Mouse (Mus musculus) embryo, embryonic 10.5 days (tissue): ENCODE measurements around the gene Dnajc24.
A peak's percentile ranks its signal among the peaks of the same experiment; 100 is the strongest.

Source experiments
- DNase-seq: peaks from one replicate; pipeline ENCODE4 v3.0.0-alpha.2; 2015; ENCODE audit warnings: low spot score

Gene Dnajc24

DNA sequence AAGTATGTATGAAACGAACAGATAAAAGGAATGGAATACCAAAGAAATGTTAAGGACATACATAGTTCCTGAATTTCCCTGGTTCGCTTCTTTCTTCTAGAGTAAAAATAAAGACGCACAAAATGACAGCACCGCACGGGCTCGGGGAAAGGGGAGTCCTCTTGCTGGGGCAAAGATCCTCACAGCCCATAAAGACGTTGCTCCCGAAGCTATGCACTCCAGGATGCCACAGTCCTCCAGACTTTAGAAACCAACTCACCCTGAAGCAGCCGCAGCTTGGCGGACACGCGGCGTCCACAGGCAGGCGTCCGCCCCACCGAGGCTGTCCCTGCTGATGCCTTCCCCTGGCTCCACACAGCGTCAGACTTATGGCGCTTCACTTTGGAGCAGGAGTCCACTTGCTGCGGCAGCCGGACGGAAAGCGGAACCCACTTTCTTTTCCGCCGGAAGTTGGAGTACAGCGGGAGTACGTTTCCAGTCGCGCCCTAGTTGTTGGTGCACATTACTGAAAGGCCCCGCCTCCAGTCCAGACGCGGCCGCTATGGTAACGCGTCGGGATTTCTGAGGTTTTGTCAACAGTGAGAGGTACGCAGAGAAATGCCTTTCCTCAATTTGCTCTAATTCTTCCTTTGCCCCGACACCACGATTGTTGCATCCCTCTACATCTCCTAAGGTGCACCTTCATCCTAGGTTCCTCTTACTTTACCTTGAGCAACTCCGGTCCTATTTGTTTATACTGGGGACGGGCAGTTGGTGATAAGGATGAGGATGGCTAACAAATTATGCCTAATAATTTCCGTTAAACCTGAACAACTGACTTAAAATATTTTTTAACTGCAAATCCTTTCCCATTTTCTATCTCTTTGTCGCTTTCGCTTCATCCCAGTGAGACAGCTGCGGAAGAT, at the start of gene Dnajc24:
Gene Dnajc24 (minus strand): TSS at position 715 of the 905 bp plus-strand sequence.
- DNase-seq = peak; percentile 96

DNA sequence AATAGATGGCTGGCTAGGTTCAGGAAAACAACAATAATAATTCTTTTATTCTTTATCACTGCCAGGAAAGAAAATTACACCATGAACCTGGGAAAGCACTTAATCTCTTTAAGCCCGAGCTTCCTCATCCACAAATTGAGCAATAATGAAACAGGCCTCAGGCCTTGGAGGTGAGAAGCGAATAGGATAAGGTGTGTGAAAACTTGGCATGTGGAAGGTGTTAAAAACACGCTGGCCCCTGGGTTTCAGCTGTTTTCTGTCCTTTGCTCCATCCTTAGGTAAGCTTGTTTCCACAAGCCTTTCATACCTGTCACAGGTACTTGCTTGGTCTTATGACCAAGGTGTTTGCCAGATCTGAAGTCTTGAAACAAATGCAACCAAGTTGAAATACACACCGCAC, 43.3 kb upstream of the Dnajc24 start:
- no peak for DNase-seq

GRCm38 (mm10) chr2:106042495-106042894, 39.1 kb upstream of the Dnajc24 start:
- peak; percentile 25 for DNase-seq

GRCm38 (mm10) chr2:106041961-106042360, 38.6 kb upstream of the Dnajc24 start:
- no peak for DNase-seq

DNA sequence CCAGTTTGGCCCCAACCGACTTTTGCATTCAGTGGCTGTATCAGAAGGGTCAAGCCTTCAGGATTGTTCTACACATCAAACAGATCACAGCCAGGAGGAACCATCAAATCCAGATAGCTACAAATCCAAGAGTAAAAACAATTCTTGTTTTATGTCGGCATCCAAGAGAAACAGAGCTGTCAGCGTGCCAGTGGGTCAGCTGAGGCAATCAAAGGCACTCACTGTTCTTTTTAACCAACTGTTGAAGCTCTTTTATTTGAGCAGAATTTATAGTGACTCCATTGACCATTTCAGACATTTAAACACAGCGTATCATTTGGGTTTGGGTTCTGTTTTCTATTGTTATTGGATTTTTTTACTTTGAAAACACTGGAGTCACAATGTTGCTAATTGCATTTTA, 34.9 kb upstream of the Dnajc24 start:
- peak; percentile 32 for DNase-seq

DNA sequence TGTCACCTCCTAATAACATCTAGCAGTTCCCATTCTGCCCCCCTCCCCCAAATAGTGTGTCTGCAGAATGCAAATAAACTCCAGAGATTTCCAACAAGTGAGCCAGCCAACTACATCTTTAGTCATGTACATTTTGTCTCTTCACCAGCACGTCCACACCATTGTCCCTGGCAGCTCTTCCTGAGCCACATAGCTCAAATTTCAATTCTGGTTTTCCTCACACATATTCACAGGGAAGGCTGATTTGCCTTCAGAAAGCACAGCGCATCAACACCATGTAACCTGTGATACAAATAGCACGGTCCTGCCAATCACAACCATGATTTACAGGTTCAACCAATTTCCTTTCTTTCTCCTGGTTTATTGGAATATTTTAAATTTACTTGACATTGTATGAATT, 21.5 kb upstream of the Dnajc24 start:
- DNase-seq = no peak

DNA sequence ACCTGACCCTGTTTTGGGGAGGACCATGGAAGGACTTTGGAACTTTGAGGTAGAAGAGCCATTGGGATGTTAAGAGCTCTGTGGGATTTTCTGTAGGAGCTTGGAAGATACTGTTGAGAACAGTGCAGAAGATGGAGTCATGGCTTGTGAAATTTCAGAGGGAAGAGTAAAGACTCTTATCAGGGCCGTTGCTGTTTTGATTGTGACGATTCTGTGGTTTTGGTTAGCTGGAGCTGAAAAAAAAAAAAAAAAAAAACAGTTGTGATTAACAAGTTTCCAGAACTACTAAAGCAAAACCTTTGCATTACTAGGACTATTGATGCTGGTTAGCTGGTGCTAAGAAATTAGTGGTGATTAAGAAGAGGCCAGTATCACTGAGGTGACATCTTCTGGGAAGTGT, 5.1 kb upstream of the Dnajc24 start:
- DNase-seq = no peak

DNA sequence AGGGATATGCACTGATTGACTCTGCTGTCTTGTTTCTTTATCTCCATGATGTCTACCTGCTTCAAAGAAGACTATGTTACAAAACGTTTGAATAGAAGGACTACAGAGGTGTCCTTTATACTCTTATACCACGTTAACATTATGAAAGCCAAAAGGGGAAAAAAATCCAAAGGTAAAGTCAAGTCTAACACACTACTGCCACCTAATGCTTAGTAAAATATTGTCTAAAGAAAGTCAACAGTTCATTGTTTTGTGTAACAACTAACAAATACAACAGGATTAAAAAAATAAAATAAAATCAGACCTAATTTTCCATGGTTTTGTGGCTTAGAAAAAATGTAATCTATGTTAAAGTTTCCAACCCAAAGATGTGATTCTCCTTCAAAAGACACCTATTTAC, 15.3 kb downstream of the Dnajc24 start:
- no peak for DNase-seq

GRCm38 (mm10) chr2:105987131-105987530, 16.2 kb downstream of the Dnajc24 start:
- peak; percentile 55 for DNase-seq

- no peak for DNase-seq
Observed at GRCm38 (mm10) chr2:105985206-105985605, 18.1 kb downstream of the Dnajc24 start.

GRCm38 (mm10) chr2:105978065-105978464, 25.3 kb downstream of the Dnajc24 start:
- DNase-seq = no peak

- DNase-seq = peak; percentile 53
Observed at GRCm38 (mm10) chr2:105973941-105974340, 29.4 kb downstream of the Dnajc24 start.

- no peak for DNase-seq
Observed at GRCm38 (mm10) chr2:105963447-105963846, 39.9 kb downstream of the Dnajc24 start.

GRCm38 (mm10) chr2:105953862-105954261, 49.5 kb downstream of the Dnajc24 start:
- DNase-seq = no peak

GRCm38 (mm10) chr2:105951350-105951940, 51.9 kb downstream of the Dnajc24 start:
- DNase-seq = no peak

GRCm38 (mm10) chr2:105950131-105950530, 53.2 kb downstream of the Dnajc24 start:
- no peak for DNase-seq

GRCm38 (mm10) chr2:105917623-105918346, 85.6 kb downstream of the Dnajc24 start:
- no peak for DNase-seq
